In the genomic region with DNA sequence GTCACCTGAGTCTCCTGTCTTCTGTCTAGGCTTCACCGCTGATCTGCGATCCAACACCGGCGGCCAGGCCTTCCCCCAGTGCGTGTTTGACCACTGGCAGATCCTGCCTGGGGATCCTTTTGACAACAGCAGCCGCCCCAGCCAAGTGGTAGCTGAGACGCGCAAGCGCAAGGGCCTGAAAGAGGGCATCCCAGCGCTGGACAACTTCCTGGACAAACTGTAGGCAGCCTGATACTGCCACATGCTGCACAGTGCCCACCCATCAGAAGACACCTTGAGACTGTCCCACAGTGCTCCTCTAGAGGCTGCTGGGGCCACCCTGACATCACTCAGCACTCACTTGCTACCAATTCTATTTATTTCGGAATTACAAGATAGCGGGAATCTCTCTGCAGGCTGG, we compare ENCODE assay signal across 17 mouse cellular contexts. TPM values are rescaled to one million over a fixed set of nuclear protein-coding genes. Genes with fewer than 3 reads are reported as not detected.
A peak's percentile ranks its signal among the peaks of the same experiment; 100 is the strongest.
DNase-seq lines count a peak whose midpoint lies in the region; ATAC-seq lines count a peak whose summit lies in the region.
"Not testable (repeated sequence)": the region's sequence is repeated elsewhere in the genome, so short reads cannot be mapped to it uniquely, and the experiment has no call there.
"Had no signal": no experiment of that assay in that cellular context is flagged by ENCODE, and none has a peak within 500 bp of the region (broad histone marks: within the 10 kb centered on the region; RNA-seq: fewer than 3 reads in every experiment).

No protein-coding gene starts in this region.

- H3K27me3 ChIP-seq in forebrain, embryonic 13.5 days; heart, embryonic 15.5 days; limb, embryonic 12.5 days; midbrain, embryonic 10.5 days (ENCODE audit: low read depth, poor library complexity, severe bottlenecking); neural tube, embryonic 13.5 days: not testable (repeated sequence)

- 80% methylated on average over 12 of the region's 12 CpGs for WGBS in forebrain, embryonic 13.5 days
- WGBS in heart, embryonic 15.5 days: 74% methylated on average over 12 of the region's 12 CpGs
- 83% methylated on average over 12 of the region's 12 CpGs for WGBS in limb, embryonic 12.5 days
- 78% methylated on average over 12 of the region's 12 CpGs for WGBS in midbrain, embryonic 10.5 days
- 83% methylated on average over 12 of the region's 12 CpGs for WGBS in neural tube, embryonic 13.5 days

- not testable (repeated sequence) for H3K4me3 ChIP-seq in ES-E14 (ENCODE audit: insufficient read depth in 1 of 2, low read depth in 1 of 2, low read length in 2 of 2, poor library complexity in 1 of 2, severe bottlenecking in 1 of 2); forebrain, embryonic 13.5 days; heart, embryonic 15.5 days; limb, embryonic 12.5 days (replicated peaks); neural tube, embryonic 13.5 days
- peak overlapping the region; percentile 73; the same call in 1 of the 2 replicates for H3K4me3 ChIP-seq in midbrain, embryonic 10.5 days

- DNase-seq in ES-E14 (ENCODE audit: low read depth, low spot score); midbrain, embryonic 10.5 days (ENCODE audit: low spot score): not testable (repeated sequence)
- DNase-seq in cerebellum, adult 9-11 months: peak; percentile 64
- DNase-seq in induced T-regulatory cell, adult 2 months (ENCODE audit: low read depth): peak; percentile 37

- not testable (repeated sequence) for H3K4me2 ChIP-seq in forebrain, embryonic 13.5 days; heart, embryonic 15.5 days; limb, embryonic 12.5 days; neural tube, embryonic 13.5 days

- in situ Hi-C loops in ES-E14 (cut with MboI; ENCODE audit: low sequenced_read_pairs in 2 of 2, unreplicated experiment in 2 of 2): not testable (repeated sequence)

- not testable (repeated sequence) for H3K9ac ChIP-seq in ES-E14 (ENCODE audit: insufficient read depth, low read depth, low read length, poor library complexity, severe bottlenecking); forebrain, embryonic 13.5 days; heart, embryonic 15.5 days; limb, embryonic 12.5 days (replicated peaks); neural tube, embryonic 13.5 days

- peaks cover 0 to 13% of the 10 kb centered on the region in 2 experiments; a peak in 3 of 4 replicates for H3K4me1 ChIP-seq in ES-E14 (ENCODE audit: control insufficient read depth in 2 of 2, insufficient read depth in 2 of 2, low read length in 2 of 2, poor library complexity in 1 of 2)
- peaks cover 55% of the 10 kb centered on the region for H3K4me1 ChIP-seq in forebrain, embryonic 13.5 days
- peaks cover 69% of the 10 kb centered on the region for H3K4me1 ChIP-seq in heart, embryonic 15.5 days (replicated peaks)
- peaks cover 51% of the 10 kb centered on the region for H3K4me1 ChIP-seq in limb, embryonic 12.5 days (replicated peaks)
- H3K4me1 ChIP-seq in midbrain, embryonic 10.5 days: peaks cover 62% of the 10 kb centered on the region
- H3K4me1 ChIP-seq in neural tube, embryonic 13.5 days (replicated peaks): peaks cover 66% of the 10 kb centered on the region

- not testable (repeated sequence) for H3K9me3 ChIP-seq in ES-E14 (ENCODE audit: control insufficient read depth, insufficient read depth, low read depth, low read length); forebrain, embryonic 13.5 days (replicated peaks); heart, embryonic 15.5 days (replicated peaks); limb, embryonic 12.5 days; midbrain, embryonic 10.5 days (replicated peaks); neural tube, embryonic 13.5 days

- ATAC-seq in forebrain, embryonic 13.5 days; heart, embryonic 15.5 days (replicated peaks; ENCODE audit: insufficient number of reproducible peaks, insufficient read depth, low FRiP score, low read depth); limb, embryonic 12.5 days (ENCODE audit: insufficient number of reproducible peaks, insufficient read depth, low FRiP score, low TSS enrichment, low read depth); neural tube, embryonic 13.5 days (ENCODE audit: low read depth): not testable (repeated sequence)

- peak overlapping the region; percentile 35; the same call in 1 of the 2 replicates for H3K27ac ChIP-seq in ES-E14 (ENCODE audit: insufficient read depth, low read depth, low read length, poor library complexity, severe bottlenecking)
- H3K27ac ChIP-seq in forebrain, embryonic 13.5 days: peak overlapping the region; percentile 48
- peak overlapping the region; percentile 95 for H3K27ac ChIP-seq in heart, embryonic 15.5 days
- H3K27ac ChIP-seq in limb, embryonic 12.5 days: 0 out of 2 replicates have a peak overlapping the region, but pooled peaks have one; percentile 45
- H3K27ac ChIP-seq in midbrain, embryonic 10.5 days (replicated peaks): not testable (repeated sequence)
- peak overlapping the region; percentile 72; the same call in 1 of the 2 replicates for H3K27ac ChIP-seq in neural tube, embryonic 13.5 days (replicated peaks)

- H3K36me3 ChIP-seq in ES-E14 (ENCODE audit: control insufficient read depth, insufficient read depth, low read length, poor library complexity, severe bottlenecking): peaks cover 62% of the 10 kb centered on the region
- peaks cover 76% of the 10 kb centered on the region for H3K36me3 ChIP-seq in forebrain, embryonic 13.5 days (ENCODE audit: poor library complexity, severe bottlenecking)
- H3K36me3 ChIP-seq in heart, embryonic 15.5 days: peaks cover 68% of the 10 kb centered on the region
- peaks cover 78% of the 10 kb centered on the region for H3K36me3 ChIP-seq in limb, embryonic 12.5 days
- peaks cover 84% of the 10 kb centered on the region for H3K36me3 ChIP-seq in midbrain, embryonic 10.5 days
- H3K36me3 ChIP-seq in neural tube, embryonic 13.5 days: peaks cover 77% of the 10 kb centered on the region

RNA-seq across cellular contexts. Expression of gene Dapk3, which starts 0.9 kb away (rescaled TPM):
- 65.1 and 66.4 TPM in 2 replicates for total RNA-seq in ES-E14 (2012; rRNA removed)
- polyA plus RNA-seq in forebrain, embryonic 13.5 days (2015; fragmentation: Nextera tagmentation; extraction: Ambion mirVana): 43.5 and 47.7 TPM in 2 replicates
- 38.4 and 43.1 TPM in 2 replicates for polyA plus RNA-seq in heart, embryonic 15.5 days (2015; fragmentation: Nextera tagmentation; extraction: Ambion mirVana)
- 64.2 and 65.7 TPM in 2 replicates for polyA plus RNA-seq in limb, embryonic 12.5 days (2016; fragmentation: Nextera tagmentation; extraction: Ambion mirVana)
- polyA plus RNA-seq in midbrain, embryonic 10.5 days (2016; fragmentation: Nextera tagmentation; extraction: Ambion mirVana): 52.7 and 53.3 TPM in 2 replicates
- 79.1 and 80.9 TPM in 2 replicates for polyA plus RNA-seq in neural tube, embryonic 13.5 days (2015; fragmentation: Nextera tagmentation; extraction: Ambion mirVana)

RNA-seq across cellular contexts. Expression of gene 4930442H23Rik, which starts 1.8 kb away (rescaled TPM):
- total RNA-seq in ES-E14 (2012; rRNA removed): 0.54 and 0.79 TPM in 2 replicates
- polyA plus RNA-seq in forebrain, embryonic 13.5 days (2015; fragmentation: Nextera tagmentation; extraction: Ambion mirVana): not detected in 2 replicates
- not detected in 2 replicates for polyA plus RNA-seq in heart, embryonic 15.5 days (2015; fragmentation: Nextera tagmentation; extraction: Ambion mirVana)
- not detected in 2 replicates for polyA plus RNA-seq in limb, embryonic 12.5 days (2016; fragmentation: Nextera tagmentation; extraction: Ambion mirVana)
- polyA plus RNA-seq in midbrain, embryonic 10.5 days (2016; fragmentation: Nextera tagmentation; extraction: Ambion mirVana): 0.09 TPM in 1 of 2 replicates, not detected in the other
- not detected in 2 replicates for polyA plus RNA-seq in neural tube, embryonic 13.5 days (2015; fragmentation: Nextera tagmentation; extraction: Ambion mirVana)
- total RNA-seq: gastrocnemius, postnatal 14 days; heart, adult 8-10 months; hematopoietic stem cell, adult 5-6 weeks; left cerebral cortex, adult 8-10 months had no signal
- polyA plus RNA-seq: frontal cortex, adult 2 months; limb, embryonic 11.5 days; midbrain, embryonic 16.5 days; neural tube, embryonic 11.5 days; thymus, adult 2 months had no signal

RNA-seq across cellular contexts. Expression of gene Eef2, which starts 5.4 kb away (rescaled TPM):
- total RNA-seq in ES-E14 (2012; rRNA removed): 2,093 and 2,486 TPM in 2 replicates
- 555 and 583 TPM in 2 replicates for polyA plus RNA-seq in forebrain, embryonic 13.5 days (2015; fragmentation: Nextera tagmentation; extraction: Ambion mirVana)
- 350 and 441 TPM in 2 replicates for polyA plus RNA-seq in heart, embryonic 15.5 days (2015; fragmentation: Nextera tagmentation; extraction: Ambion mirVana)
- polyA plus RNA-seq in limb, embryonic 12.5 days (2016; fragmentation: Nextera tagmentation; extraction: Ambion mirVana): 524 and 544 TPM in 2 replicates
- 528 and 571 TPM in 2 replicates for polyA plus RNA-seq in midbrain, embryonic 10.5 days (2016; fragmentation: Nextera tagmentation; extraction: Ambion mirVana)
- 532 and 537 TPM in 2 replicates for polyA plus RNA-seq in neural tube, embryonic 13.5 days (2015; fragmentation: Nextera tagmentation; extraction: Ambion mirVana)

RNA-seq across cellular contexts. Expression of gene Pias4, which starts 14.1 kb away (rescaled TPM):
- total RNA-seq in ES-E14 (2012; rRNA removed): 37.8 and 50.7 TPM in 2 replicates
- 54.2 and 57.0 TPM in 2 replicates for polyA plus RNA-seq in forebrain, embryonic 13.5 days (2015; fragmentation: Nextera tagmentation; extraction: Ambion mirVana)
- 29.1 and 41.6 TPM in 2 replicates for polyA plus RNA-seq in heart, embryonic 15.5 days (2015; fragmentation: Nextera tagmentation; extraction: Ambion mirVana)
- polyA plus RNA-seq in limb, embryonic 12.5 days (2016; fragmentation: Nextera tagmentation; extraction: Ambion mirVana): 57.7 and 62.1 TPM in 2 replicates
- 61.4 and 68.5 TPM in 2 replicates for polyA plus RNA-seq in midbrain, embryonic 10.5 days (2016; fragmentation: Nextera tagmentation; extraction: Ambion mirVana)
- polyA plus RNA-seq in neural tube, embryonic 13.5 days (2015; fragmentation: Nextera tagmentation; extraction: Ambion mirVana): 60.0 and 77.5 TPM in 2 replicates

RNA-seq across cellular contexts. Expression of gene Nmrk2, which starts 20.0 kb away (rescaled TPM):
- total RNA-seq in ES-E14 (2012; rRNA removed): not detected in 2 replicates
- not detected in 2 replicates for polyA plus RNA-seq in forebrain, embryonic 13.5 days (2015; fragmentation: Nextera tagmentation; extraction: Ambion mirVana)
- 7.3 and 9.1 TPM in 2 replicates for polyA plus RNA-seq in heart, embryonic 15.5 days (2015; fragmentation: Nextera tagmentation; extraction: Ambion mirVana)
- not detected in 2 replicates for polyA plus RNA-seq in limb, embryonic 12.5 days (2016; fragmentation: Nextera tagmentation; extraction: Ambion mirVana)
- polyA plus RNA-seq in midbrain, embryonic 10.5 days (2016; fragmentation: Nextera tagmentation; extraction: Ambion mirVana): not detected in 2 replicates
- not detected in 2 replicates for polyA plus RNA-seq in neural tube, embryonic 13.5 days (2015; fragmentation: Nextera tagmentation; extraction: Ambion mirVana)
- total RNA-seq: hematopoietic stem cell, adult 5-6 weeks had no signal
- polyA plus RNA-seq: midbrain, embryonic 16.5 days had no signal
